Mouse (Mus musculus): Measurements from ENCODE around the gene Reln.

The Reln gene

DNA sequence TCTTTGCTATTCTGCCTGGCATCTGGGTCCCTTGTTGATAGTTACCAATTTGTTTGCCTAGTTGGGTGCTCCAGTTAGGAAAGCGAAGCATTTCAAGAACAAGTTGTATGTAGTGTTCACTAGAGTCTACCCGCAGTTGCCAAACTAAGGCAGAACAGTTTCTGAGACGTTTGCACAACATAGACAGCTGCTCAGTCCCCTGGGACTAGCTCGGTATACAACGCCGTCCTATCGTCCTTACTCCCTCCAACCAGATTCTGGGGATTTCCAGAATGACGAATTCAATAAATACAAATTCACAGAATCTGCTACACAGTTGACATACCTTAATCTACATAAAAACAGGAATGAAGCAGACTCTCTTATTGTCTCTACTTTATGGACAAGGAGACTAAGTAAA, 335.4 kb downstream of the Reln start:
- in situ Hi-C loops (cut with MboI, MseI), result no loop called here

DNA sequence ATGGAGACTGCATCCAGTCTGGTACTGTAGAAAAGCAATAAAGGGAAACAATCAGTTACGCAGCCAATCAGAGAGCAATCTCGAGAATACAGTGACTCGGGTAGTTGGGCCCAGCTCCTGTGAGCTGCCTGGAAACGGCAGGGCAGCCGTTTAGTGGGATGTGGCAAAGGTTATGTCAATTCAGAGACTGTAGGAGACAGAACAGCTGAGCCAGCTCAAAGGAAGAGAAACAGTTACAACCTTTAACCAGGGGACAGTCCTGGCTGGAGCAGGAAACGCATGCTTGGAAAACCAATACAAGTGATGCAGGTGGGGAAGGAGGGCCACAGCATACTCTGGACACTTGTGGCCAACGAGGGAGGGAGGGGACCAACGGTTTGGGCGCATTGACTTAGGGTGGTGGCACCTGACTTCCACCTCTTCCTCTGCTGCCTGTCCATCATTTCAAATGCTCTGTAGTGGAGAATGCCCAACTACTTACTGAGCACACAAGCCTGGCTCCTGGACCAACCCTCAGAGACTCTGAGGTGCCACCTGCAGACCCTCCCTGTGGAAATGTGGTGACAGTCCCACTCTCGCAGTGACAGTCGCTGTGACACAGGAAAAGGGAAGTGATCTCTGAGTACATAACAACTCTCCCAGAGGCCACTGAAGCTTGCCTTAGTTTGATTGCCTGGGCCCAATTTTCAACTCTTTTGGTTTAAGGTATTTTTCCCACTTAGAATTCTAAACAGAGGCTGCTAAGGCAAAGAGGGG, 337.0 kb downstream of the Reln start:
- in situ Hi-C loops (cut with MboI, MseI), result no loop called here

DNA sequence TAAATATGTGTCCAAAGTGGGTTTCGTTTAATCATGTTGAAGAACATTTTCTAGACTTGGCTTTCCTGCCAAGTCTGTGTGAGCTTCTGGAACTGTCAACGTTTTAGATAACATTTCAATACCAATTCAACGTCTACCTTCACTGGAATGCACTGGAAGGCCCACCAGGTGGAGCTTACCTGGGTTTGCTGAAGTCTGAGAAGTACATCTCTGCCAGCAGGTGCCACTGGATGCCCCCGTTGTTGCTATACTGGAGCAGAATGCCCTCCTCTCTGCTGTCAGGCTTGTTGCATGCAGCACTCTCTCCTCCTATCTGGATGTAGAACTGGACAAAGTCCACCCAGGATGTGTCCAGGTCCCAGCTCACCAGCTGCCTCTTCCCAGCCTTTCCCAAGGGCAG, 340.6 kb downstream of the Reln start:
- in situ Hi-C loops (cut with MboI, MseI), result no loop called here

DNA sequence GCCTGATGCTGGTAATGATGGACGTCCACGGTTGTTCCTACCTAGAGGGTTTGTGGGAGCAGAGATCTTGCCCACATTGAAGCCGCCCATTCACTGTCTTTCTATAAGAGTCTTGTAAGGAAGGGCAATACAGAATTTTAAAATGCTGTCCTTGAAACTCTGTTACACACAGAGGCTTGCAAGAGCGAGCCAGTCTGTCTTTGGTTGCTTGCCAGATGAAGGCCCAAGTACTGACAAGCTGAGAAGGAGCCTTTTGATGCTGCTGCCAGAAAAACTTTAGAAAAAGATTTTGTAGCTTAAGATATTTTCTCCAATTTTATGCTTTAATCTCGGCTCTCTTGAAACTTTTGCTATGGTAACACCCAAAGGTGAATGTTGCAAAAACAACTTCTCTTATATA, 356.8 kb downstream of the Reln start:
- in situ Hi-C loops (cut with MboI, MseI), result no loop called here

DNA sequence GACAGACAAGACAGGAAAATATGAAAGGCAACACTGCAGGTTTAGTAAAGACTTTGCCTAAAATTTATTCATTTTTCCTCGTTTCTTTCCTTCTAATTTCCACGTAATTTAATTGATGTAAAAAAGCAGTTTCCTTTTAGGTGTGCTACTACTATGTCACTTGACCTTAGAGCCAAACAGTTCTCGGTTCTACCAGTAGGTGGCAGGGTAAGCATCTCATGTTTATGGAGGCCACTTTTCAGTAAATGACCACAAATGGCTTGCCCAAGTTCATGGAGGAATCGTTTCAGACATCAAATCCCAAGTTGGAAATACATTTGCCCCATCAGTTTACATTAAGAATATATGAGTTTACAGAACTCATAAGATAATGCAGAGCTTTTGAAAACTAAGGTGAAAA, 358.2 kb downstream of the Reln start:
- in situ Hi-C loops (cut with MboI, MseI), result no loop called here

DNA sequence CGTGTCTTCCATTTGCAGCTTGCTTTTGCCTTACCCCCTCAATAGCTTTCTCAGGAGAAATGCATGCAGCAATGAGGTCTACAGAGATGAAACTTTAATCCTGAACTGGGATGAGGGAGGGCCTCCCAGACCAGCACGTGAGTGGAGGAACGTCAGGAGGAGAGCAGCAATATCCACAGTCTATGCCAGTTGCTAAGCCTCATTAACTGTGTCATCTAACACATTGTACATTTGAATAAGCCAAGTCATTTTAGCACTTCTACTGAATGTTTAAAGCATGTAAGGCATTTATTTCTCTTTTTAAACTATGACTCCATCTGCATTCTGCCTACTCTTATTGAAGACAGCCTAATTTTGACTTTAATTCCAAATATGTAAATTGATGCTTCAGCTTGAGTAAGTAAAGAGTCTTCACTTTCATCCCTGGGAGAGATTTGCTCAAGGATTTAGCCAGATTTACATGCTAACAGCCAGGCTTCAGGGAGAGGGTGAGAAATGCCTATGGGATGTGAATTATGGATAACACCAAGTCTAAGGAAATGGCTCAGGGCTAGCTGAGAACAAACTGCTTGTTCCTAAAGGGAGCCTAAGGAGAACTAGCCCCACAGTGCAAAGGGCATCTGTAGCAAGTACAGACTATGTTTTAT, 361.4 kb downstream of the Reln start:
- in situ Hi-C loops (cut with MboI, MseI), result no loop called here

DNA sequence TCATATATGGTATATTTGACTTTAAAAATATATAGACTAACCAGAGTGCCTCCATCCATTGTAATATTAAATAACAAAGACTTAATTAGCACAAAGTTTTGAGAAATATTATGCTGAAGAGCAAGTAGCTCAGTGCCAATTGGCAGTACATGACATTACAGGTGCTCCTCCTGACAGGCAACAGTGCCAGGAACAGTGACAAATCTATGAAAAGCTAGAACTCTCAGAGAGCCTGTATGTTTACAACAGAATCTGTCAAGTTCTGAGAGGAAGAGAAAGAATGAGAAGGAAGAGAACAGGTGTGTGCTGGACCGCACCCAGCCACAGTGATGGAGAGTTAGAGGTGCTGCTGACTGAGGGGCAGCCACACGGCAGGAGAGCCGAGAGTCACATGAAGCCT, 363.3 kb downstream of the Reln start:
- in situ Hi-C loops (cut with MboI, MseI), result no loop called here

DNA sequence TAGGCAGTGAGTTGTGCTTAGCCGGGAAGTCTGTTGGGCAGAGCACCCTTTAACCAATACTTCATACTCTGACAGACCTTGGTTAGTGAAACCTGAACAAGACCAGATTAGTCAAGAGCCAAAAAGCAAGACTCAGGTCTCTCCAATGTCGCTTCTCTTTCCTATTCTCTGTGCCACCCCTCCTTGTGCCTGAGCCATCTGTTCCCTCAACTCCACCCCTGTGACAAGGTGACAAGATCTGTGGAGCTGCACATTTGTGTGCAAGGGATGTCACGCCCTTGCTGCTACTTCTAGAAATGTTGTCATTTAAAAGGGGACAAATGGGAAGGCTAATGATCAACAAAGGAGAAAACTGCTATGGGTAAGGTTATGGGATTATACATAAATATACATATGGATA, 364.0 kb downstream of the Reln start:
- in situ Hi-C loops (cut with MboI, MseI), result no loop called here

DNA sequence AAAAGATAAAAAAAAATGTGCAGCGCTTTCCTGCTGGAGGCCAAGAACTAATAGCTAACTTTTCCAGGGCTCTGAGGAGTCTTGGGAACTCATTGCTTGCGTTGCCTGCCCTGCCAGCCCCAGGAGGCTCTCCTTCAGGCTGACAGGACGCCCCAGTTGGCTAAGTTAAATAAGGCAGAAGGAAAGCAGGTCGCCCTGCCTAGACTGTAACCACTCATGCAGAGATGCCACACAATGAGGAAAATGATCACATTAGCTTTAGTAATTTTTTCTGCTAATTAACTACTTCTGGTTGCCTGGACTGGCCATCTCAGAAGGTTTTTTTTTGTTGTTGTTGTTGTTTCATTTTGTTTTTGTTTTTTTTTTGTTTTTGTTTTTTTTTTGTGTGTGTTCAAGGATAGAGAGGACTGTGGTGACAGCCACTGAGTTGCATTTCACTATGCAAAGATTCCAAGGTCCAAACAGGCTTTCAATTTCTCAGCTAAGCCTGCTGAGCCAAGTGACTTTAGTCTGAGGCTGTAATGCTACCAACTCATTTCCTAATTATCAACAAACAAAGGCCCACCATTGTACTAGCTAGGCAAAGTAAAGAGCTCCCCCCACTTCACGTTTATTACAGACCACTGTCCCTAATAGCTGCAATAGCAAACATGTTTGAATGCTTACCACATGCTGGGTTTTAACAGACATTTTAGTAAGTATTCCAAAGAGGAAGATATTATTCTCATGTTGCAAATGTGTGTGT, 371.1 kb downstream of the Reln start:
- in situ Hi-C loops (cut with MboI, MseI), result no loop called here

DNA sequence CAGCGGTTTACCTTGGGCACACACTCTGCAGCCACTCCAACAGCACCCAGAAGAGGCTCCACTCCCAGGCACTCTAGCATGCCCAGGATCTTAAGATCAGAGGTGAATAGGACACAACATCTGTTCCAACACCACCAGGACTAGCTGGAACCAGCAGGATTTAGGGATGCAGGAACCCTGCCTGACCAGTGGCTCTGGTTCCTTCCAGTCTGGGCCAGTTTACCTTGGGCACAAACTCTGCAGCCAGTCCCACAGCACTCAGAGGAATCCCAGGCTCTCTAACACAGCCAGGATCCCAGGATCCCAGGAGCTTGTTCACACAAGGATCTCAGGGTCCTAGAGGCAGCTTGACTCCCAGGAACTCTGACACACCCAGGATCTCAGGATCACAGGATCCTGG, 382.7 kb downstream of the Reln start:
- in situ Hi-C loops (cut with MboI, MseI), result no loop called here

DNA sequence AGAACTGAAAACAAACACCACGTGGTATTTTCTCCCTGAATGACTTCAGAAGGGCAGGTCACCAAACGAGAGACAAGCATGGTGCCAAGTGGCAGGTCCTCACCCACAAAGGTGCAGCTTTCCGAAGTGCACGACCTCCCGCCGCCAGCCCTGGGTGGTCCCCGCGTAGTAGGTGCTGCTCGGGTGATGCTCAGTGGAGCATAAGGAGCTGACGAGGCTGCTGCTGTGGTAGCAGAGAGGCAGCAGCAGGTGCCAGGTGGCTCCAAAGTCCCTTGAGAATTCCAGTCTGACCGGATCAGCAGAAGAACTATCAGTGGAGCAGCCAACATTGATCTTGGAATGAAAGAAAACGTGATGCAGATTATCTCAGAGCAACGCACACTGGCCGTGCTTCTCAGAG, 384.4 kb downstream of the Reln start:
- in situ Hi-C loops (cut with MboI, MseI), result no loop called here

DNA sequence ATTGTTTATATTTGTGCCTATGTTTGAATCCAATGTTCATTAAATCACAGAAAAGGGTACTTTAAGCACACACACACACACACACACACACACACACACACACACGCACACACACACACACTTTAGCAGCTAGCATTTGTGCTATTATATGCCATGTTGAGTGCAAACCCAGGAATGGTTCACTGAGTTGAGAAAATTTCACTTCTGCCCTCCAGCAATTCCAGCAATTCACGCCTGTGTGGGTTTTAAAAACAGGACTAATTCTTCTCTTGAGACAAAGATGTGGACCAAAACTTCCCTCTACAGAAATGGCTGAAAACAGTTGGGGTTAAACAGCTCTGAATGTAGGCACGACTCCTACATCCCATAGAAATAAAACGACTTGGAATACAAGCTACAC, 386.9 kb downstream of the Reln start:
- in situ Hi-C loops (cut with MboI, MseI), result no loop called here

DNA sequence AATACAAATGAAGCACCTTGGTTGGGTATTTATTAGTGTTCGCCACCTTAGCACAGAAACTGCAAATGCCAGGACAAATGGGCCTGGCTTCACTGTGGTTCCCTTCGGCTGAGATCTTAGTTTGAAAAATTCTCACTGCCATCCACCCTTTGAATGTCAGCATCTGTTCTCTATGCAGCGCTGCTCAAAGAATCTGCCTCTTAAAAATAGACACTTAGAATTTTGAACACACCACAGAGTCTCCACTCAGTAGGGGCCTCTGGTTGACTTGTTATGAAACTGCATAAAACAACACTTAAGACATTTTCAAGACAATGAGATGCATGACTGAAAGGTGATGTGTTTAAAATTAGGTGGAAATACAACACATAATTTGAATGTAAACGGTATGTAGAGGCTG, 387.4 kb downstream of the Reln start:
- in situ Hi-C loops (cut with MboI, MseI), result no loop called here

DNA sequence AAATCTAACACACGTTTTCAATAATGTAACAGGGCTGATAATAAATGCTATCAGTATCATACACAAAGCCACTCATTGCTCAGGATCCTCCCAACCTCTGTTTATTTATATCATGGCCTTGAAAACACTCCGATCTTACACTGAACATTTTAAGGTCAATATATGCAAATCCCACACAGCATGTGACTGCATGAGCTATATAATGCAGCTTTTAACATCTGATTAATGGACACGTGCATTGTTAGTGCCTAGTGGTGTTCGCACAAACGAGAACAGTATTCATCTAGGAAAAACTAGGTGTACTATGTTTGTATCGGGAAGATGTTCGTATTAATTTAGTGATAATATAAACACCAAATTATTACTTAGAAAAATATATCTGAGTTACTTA, 395.0 kb downstream of the Reln start:
- in situ Hi-C loops (cut with MboI, MseI), result no loop called here

DNA sequence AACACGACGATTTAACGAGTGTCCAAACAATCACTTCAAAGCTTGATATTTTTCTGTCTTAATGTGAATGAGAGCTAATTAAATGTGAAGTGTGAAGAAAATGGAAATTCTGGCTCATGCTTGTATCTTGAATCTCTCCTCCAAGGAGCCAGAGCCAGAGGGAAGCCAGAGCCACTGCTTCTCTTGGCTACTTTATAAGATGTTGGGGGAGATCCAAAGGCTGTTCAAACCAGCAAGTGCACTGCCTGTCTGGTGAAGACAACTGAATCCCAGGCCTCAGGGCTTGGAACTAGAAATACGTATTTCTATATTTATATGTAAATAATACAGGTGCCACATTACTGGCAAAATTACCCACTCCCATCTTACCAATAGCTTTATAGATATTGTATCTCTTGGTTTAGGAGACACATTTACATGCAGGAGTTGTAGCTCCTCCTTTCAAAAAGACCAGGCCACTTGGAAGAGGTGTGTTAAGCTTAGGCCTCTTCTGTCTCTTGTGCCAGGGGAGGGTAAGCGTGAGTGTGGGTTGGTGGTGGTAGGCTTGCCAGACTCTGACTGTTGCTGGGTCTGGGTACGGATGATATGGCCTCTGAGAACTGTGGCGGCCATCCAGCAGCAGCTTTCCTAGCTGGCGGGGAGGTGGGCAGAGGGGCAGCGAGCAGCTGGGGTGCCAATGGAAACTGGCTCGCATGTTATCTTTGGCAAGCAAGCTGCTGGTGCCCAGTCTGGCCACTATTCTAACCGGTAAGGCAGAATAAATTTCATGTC, 395.6 kb downstream of the Reln start:
- in situ Hi-C loops (cut with MboI, MseI), result no loop called here

DNA sequence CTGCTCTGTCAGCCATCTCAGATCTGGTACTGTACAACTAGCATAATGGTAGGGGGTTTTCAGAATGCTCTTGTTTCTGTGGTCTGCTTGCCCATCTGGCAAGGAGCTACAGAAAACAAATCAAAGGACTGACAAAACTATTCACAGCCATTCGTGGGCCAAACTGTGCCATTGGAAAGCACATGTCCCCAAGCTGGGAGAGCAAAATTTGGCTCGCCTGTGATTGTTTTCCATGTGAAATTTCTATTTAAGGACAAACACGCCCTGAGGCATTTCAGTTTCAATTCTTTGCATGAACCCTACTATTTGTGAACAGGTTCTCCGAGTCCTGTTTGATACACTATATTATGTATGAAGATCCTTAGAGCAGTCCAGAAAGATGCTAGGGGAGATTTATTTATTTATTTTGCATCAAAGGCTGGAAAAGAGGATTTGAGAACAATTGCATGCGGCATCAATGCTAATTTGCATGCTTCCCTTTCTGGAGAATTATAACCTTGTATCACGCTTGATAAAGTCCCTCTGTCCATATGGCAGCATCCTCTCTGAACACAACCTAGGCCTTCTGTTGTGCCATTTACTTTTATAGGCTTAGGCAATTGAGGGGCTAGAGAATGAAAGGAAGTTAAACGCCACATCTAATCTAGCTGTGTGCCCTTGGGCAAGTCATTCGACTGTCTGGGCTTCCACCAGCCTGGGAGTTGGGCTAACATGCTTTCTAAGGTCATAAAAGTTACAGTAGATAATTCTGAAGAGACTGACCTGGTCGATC, 396.7 kb downstream of the Reln start:
- in situ Hi-C loops (cut with MboI, MseI), result no loop called here

DNA sequence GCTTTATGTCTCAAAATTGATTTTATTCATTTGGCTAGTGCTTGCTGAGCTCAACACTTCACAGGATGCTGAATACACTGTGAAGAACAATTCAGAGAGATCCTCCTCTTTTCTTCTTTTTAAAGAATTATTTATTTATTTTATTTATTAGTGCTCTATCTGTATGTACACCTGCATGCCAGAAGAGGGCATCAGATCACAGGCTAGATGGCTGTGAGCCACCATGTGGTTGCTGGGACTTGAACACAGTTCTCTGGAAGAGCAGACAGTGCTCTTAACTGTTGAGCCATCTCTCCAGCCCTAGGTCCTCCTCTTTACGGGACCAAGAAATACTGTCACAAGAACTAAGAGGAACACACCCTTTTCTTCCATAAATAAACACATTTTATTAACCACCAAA, 399.9 kb downstream of the Reln start:
- in situ Hi-C loops (cut with MboI, MseI), result no loop called here

DNA sequence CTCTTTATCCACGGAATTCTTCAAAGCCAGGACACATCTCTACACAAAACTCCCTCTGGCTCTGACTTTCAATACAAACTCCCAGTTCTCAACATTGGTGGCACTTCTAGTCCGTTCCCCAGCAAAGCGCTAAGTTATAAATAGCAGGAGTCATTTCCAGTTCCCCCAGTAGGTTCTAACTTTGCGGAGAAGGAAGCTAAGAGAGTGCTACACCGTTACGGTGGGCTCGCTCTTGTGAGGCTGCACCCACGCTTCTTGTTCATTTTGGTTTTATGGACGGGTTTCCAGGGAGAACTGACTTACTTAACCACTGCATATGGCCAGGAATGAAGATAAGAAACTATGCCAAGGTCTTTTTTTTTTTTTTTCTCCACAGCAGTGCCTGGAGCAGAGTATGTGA, 405.1 kb downstream of the Reln start:
- in situ Hi-C loops (cut with MboI, MseI), result no loop called here

DNA sequence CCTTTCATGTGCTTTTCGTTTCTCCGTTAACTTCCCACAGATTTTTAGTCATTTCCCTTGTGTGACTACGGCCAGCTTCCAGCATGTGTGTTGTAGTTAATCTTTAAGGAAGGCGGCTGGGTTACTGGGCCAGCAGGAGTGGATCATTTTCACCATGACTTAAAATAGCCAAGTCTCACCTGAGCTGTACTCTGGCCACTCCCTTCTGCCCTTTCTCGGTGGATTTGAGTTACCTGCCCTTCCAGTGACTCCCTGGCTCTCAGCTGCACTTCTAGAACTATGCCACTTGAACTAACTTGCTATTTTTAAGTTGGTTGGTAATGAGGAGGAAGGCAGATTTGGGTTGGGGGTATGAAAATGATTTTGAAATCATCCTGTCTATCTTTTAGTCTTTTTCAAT, 406.4 kb downstream of the Reln start:
- in situ Hi-C loops (cut with MboI, MseI), result no loop called here

DNA sequence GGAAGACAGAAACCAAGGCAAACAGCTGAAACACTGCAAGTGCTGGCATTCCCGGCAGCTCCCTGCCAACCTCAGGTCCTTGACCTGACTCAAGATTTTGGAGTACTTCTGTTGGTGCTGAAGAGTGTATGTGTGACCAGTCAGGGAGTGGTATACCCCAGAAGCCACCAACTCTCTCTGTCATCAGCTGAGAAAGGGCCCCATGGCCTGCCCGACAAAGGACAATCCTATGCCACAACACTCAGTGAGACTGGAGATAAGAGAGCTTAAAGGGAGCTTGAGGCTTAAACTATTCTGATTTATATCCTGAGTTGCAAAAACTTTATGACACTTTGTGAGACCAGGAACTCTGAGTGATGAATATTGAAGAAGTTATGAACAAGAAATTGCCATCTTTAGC, 407.9 kb downstream of the Reln start:
- in situ Hi-C loops (cut with MboI, MseI), result no loop called here

DNA sequence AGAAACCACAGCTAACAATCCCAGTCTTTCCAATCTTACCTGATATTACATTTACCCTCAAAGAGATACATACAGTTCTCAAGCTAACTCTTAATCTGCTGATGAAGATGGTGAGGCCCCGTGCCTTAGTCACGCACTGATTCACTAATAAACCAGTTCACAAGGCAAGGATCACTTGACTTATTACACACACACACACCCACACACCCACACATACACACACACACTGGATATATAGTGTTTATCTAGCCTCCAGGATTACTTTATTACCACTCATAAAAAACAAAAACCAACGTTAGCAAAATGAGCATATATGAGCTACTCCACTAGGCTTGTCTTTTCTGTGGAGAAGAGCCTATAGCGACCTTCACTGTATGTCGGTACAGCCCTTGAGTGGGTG, 408.4 kb downstream of the Reln start:
- in situ Hi-C loops (cut with MboI, MseI), result no loop called here

Measured in T-helper 2 cell (primary cell).